Mouse (Mus musculus) embryo, embryonic 9.5 days (tissue): ENCODE measurements at regions not wholly inside any gene's neighbourhood (a gene's known extent, or its start where the extent isn't known, plus 50 kb on each side); places are given as distances from the start of the nearest gene placed in this dataset.
A peak's percentile ranks its signal among the peaks of the same experiment; 100 is the strongest.

ENCODE experiments used
- DNase-seq: peaks from one replicate; pipeline ENCODE4 v3.0.0-alpha.2; 2017; ENCODE audit errors: extremely low spot score

DNA sequence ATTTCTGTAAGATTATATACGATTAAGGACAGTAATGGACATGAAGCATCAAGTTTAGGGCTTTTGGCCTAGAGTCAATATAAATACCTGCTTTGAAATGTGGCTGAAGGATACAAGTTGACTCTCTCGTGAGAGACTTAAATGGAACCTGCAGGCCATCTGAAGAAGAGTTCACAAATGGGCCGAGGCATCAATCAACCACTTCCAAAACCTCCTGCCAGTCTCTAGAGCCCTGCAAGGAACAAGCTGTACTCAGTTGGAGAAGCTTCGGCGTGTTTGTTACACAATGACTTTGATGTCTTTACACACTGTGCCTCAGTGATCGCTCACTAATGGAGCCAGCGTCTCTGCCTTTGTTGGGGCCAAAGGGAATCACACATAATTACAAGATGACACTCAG, 146.1 kb upstream of the Ccnd2 start:
- DNase-seq = no peak

DNA sequence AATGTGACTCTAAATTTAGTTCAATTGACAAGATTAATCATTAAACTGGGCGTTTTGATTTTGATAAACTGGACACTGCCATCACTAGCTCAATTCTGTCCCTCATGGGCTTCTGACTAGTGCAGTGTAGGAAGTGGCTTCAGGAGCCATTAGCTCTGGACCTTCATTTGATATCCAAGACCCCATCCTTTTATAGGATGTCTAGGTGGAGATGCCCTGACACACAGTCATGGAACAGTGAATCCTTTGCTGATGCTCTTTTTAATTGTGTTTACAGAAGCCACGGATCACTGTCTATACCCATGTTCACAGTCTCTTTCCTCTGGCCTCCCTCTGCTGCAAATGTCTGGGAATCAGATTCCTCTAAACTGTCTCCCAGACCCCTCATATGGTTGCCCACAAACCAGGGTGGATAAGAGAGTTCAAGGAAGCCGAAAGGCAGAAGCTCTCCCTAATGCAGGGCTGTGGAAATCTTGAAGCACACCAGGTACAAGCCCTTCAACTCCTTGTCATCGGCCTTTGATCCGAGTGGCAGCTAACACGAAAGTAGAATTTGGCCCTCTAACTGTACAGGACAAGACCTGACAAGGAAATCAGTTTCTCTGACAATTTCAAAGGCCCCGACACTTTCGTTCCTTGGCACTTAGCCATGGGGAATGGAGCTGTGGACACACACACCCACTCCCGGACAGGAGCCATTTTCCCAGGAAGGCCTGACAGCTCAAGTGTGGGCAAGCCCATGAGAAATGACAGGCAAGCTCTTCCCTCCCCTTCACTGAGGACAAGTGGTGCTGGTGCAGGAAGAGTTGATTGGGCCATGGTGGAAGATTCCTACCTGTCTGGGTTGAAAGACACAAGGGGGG, 135.2 kb upstream of the Parp11 start:
- no peak for DNase-seq

DNA sequence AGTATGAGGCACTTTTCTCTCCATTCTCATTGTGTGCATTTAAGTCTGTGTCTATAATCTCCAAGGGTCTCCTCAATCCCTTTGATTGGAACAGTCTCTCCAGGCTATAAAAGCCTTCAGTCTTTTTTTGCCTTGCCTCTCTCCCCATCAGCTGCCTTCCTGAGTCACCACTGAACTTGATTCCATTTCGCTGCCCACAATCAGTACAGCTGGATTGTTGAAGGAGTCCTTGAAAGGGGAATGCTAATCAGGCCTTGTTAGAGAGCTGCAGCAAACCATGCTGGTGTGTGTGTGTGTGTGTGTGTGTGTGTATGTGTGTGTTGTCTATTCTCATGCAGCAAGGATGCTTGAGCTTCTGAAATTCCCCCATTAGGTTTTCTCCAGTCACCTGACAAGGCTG, 129.3 kb upstream of the Parp11 start:
- DNase-seq = no peak

DNA sequence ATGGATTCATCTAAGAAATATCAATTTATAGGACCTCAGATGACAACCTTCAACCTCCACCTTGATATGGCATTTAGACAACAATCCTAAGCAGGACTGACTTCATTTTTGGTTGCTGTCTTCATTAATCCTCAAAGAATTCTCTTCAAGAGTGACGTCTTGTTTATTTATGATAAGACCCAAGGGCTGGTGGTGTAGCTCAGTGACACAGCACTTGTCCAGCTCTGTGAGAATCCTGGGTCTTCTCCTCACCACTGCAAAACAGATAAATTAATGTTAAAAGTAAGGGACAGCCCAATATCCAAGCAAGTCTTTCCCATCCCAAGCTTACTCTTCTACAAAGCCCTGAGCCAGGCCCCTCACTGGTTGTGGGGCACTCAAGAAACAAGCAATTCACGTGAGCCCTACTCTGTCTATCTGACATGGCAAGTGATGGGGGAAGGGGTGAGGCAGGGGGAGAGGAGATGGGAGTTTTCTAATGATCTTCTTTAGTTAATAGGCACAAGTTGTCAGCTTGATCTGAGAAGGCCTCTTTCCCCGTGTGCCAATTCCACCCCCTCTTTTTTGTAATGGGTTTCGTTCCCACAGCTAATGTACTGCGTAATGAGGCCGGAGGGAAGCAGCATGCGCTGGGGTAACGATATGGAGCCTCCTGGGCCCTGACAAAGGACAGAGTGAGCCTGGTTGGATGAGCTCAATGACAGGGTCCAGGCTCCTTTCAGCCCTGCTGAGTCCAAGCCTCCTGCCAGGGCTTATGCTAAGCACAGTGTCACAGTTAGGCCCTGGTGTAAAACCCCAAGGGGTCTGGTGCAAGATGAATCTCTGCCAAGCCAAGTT, 127.7 kb upstream of the Parp11 start:
- DNase-seq = no peak

DNA sequence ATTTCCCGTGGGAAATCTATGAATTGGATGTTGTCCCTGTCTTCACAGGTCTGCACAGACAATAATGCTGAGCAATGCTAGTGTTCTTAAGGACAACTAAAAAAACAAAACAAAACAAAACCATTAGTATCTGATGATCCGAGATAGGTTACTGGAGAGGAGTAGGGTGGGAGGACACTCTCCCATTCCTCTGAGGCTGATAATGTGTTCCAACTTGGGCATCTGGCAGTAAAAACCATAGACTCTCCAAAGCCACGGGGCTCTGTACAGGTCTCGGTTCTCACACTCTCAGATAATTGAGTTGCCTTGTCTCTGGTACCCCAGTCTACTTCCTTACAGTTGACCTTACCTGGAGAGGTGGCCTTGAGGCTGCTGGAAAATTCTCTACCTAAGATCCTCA, 126.0 kb upstream of the Parp11 start:
- no peak for DNase-seq

DNA sequence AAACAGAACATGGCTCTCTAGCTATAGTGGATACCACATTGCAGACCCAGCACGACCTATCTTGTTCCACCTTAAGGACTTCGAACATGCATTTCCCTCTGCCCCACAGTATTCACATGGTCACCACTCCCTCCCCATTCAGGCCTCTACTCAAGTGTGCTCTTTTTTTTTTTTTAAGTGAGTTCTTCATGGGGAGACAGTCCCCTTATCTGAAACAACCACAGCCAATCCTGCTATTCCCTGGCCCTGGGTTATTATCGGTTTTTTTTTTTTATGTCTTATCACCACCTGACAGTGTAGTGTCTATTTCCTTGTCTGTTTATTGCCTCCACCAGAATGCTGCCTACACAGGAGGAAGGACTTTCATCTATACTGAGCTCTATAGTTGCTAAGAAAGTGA, 125.6 kb upstream of the Parp11 start:
- no peak for DNase-seq

- DNase-seq = no peak
Observed at GRCm38 (mm10) chr6:127322398-127322797, 124.2 kb upstream of the Parp11 start.

- DNase-seq = peak; percentile 38
Observed at GRCm38 (mm10) chr6:127324984-127325383, 121.7 kb upstream of the Parp11 start.

DNA sequence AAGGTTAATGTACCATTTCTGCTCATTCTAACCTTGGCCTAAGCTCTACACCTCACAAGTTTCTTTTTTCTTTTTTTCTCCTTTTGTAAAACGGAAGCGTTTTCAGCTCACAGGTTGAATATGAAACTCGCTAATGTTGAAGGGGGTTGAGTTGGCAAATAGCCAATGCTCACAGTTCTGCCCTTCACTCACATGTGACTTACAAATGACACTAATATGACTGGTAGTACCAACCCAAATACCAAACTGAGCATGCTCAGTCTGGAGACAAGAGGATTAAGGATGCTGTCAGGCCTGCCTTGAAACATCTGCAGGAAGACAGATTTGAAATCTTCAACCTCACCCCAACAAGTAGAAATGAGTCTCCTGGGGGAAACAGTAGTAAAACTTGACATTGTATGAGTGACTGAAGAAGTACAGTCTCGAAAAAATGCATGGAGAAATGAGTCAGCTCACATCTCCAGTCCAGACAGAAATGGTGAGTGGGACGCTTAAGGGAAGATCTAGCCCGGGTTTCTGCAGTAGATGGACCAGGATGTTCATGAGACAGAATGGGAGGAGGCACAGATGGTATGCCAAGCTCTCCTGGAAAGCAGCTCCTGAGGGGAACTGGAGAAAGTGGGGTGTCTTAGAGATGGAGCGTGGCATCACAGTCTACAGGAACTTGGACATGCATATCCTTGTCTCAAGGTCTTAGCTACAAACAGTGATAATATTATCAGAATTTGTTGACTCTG, 120.9 kb upstream of the Parp11 start:
- DNase-seq = no peak

GRCm38 (mm10) chr6:127326333-127326729, 120.3 kb upstream of the Parp11 start:
- no peak for DNase-seq

- no peak for DNase-seq
Observed at GRCm38 (mm10) chr6:127329191-127330014, 117.2 kb upstream of the Parp11 start.

DNA sequence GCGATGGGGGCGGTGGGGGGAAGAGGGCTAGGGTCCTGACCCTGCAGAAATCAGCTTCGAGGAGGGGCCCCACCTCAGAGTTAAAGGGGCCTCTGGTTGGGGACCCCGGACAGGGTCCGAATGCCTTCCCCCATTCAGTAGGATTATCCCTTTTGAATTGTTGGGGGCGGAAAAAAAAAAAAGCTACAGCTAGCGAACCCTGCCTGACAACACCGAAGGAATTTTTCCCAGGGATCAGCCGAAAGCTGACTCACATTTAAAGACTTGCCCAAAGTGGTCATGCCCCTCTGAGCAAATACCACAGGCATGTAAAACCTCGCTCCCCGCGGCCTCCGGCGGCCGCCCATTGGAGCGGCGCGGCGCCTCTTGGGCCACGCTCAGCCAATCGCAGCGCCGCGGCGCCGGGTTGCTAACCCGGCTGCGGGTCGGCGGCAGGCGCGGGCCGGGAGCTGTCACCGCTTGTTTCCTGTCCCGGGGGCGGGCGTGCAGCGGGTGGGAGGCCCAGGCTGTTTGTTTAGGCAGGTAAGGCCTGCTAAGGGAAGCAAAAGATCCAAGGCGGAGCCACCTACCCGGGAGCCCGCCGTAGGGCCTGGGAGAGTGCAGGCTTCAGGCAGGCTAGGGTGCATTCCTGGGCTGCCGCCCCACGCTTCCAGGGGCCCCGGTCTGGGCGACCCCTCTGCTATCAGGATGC, 116.5 kb upstream of the Parp11 start:
- DNase-seq = peak; percentile 91

DNA sequence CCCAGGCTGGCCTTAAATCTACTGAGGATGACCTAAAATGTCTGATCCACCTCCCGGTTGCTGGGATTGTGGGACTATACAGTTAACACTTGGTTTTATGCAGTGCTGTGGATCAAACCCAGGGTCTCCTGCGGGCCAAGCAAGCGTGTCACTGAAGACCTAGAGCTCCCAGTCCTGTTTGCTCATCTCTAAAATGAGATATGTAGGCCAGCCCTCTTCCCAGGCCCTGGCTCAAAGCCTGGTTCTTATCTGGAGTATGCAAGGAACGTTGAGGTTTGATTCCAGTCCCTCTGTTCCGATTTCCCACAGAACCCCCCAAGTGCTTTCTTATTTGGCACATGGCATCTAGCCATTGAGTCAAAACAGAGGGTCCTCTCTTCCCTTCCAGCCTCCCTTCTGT, 115.5 kb upstream of the Parp11 start:
- no peak for DNase-seq

DNA sequence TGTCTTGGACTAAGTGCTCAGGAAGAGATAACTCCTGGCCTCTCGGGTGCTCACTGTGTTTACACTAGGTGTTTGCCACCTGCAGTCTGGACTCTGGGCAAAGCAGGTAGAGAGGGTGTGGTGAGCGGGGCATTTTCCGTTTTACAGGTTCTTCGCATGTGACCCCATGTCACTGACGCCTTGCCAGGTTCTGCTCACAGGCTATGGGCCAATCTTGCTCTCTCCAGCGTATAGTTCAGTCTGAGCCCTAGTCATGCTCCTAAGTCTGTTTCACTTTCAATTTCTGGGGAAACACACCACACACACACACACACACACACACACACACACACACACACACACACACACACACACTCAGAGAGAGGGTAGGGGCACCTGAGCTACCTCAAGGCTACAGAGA, 112.4 kb upstream of the Parp11 start:
- DNase-seq = no peak

DNA sequence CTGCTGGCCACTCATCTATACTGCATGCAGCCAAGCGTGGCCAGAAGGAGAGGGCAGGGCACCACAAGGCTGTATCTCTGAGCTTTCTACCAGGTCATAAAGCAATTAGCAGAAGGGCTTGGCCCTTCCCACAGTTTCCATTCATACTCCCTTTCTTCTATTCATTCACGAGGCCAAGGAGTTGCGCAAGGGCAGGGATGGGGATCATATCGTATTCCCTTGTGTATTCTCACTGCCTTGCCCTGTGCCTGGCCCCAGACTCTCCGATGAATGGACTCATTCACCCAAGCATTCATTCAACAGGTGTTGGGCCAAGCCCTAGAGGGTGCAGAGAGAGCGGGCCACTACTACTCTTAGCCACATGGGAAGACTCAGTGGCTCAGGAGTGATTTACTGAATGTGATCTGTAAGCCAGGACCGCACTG, 111.2 kb upstream of the Parp11 start:
- peak; percentile 42 for DNase-seq

GRCm38 (mm10) chr6:127335996-127336660, 110.5 kb upstream of the Parp11 start:
- no peak for DNase-seq

DNA sequence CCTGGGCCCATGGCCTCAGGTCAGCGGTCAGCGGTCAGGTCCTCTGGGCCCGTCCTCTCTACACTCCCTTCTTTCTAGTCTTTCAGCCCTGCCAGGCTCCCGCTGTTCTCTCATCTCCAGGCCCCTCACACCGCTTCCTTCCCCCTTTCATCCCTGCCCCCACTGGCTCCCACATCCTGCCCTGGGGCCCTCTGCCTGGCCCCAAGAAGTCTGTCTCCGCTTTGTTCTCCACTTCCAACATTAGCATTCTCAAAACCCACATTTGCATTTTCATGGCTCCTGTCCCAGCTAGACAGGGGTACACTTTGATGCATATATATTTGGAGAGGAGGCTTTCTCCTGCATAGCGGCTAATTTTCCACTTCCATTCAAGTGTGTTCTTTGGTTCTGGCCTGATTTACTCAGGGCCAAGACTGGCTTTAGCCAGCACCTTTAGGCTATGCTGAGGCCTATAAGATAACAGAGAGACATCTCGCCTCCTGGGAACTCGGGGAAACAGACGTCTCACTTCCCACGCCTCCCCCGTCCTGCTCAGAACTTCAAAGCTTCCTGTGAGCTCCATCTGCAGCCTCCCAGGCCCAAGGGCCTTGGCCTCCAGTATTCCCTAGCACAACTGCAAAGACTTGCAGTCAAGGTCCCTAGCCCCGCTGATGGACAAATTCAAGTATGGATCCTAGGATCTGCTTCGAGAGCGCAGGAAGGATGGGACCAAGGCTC, 109.8 kb upstream of the Parp11 start:
- peak; percentile 74 for DNase-seq

GRCm38 (mm10) chr6:127337398-127337871, 109.2 kb upstream of the Parp11 start:
- DNase-seq = no peak

DNA sequence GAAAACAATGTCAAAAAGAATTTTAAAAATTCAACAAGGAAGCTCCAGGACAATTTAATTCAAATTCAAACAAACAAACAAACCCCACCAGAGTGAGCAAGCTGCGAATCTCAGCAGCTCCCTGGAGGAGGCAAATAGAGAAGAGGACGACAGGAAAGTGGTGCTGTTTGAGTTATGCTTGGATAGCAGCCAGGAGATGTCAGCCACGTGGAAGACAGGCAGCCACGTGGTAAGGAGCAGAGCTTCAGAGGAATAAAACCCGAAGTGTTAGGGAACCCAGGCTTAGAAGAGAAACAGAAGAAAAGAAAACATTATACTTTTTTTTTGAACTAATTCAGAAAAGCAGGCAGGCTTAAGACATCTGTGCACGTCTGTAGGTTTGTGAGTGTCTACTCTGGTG, 108.2 kb upstream of the Parp11 start:
- no peak for DNase-seq
